Mouse (Mus musculus) right cerebral cortex, postnatal 4 days (tissue): Measurements from ENCODE around the gene Sucla2.

Experiments used
- DNase-seq: peaks from one replicate; pipeline ENCODE4 v3.0.0-alpha.2; 2022

Sucla2 gene

DNA sequence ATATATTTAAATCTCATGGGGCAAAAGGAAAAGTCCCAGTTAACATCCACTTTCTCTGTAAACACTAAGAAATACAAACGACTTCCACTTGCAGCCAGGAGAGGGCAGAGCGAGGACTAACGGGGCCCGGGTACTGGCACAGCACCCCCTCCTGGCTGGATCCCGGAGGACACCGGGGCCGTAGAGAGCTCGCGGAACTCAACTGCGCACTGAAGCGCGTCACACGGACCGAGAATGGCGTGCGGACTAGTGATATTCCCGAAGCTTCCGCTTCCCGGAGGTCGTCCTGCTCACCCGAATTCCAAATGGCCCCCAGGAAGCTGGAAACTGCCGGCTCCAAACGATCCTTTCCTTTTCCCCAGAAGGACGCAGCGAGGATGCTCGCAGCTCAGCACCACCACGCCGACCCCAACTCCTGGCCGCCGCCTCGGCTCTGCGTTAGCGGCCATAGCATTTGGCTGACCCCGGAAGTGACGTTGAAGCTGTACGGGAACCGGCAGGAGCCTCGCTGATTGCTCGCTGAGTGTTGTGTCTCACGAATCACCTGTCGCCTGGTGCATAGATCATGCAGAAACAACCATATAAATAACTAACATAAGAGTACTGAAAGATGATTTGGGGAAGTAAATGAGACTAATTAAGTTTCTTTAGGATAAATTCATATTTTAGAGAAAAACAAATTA lies at the start of gene Sucla2:
Gene Sucla2 (plus strand): TSS at position 554 of the 683 bp plus-strand sequence.
- peak; percentile 97 for DNase-seq

DNA sequence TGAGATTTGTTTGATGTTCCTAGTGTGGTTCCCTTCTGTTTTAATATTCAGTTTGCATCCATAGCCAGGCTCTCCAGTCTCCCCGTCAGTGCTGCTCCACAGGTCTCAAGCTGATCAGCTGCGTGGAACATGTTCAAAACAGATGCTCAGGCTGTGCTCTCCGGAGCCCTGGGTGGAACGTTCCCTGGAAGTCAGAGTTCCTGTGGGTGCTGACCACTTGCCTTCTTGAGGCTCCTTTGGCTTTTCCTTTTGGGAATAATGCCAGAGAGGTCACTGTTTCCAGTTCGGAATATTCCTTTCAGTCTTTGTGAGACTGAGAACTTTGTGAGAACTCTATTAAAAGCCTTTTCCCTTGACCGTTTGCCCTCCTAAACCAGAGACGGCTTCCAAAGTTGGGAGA lies 49.6 kb upstream of the Sucla2 start:
- DNase-seq, result no peak

DNA sequence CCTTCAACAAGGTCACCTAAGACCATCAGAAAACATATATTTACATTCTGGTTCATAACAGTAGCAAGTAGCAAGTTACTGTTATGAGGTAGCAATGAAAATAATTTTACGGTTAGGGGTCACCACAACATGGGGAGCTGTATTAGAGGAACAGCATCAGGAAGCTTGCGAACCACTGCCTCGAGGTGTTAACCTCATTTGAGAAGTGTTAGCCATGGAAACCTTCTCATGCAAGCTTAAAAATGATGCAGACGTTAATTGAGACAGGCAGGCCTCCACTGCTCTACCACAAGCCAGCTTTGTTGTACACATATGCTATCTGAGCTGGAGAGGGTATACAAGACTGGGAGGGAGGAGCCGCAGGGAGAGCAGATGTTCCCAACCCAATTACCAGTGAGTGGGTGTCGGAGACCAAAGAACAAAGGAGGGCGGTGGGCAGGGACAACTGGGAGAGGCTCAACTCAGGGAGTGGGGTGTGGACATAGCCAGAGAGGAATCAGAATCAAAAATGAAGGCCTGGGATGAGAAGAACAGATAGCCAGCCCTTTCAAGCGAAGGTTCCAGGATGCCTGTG lies 48.7 kb upstream of the Sucla2 start:
- no peak for DNase-seq

DNA sequence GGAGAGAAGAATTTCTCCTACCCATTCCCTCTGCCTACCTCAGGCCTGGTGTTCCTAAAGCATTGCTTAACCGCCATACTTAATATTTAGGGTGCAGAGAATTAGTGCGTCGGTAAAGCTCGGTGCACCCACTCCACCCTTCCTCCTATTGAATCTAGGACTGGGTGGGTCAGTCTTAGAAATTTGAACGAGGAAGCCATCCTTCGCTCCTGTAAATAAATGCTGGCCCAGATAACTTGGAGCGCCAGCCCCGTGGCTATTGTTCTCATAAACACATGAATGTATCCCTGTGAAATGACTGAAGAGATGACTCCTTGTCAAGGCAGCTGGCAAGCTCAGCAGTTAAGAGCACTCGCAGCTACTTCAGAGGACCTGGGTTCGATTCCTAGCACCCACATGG lies 48.0 kb upstream of the Sucla2 start:
- no peak for DNase-seq

DNA sequence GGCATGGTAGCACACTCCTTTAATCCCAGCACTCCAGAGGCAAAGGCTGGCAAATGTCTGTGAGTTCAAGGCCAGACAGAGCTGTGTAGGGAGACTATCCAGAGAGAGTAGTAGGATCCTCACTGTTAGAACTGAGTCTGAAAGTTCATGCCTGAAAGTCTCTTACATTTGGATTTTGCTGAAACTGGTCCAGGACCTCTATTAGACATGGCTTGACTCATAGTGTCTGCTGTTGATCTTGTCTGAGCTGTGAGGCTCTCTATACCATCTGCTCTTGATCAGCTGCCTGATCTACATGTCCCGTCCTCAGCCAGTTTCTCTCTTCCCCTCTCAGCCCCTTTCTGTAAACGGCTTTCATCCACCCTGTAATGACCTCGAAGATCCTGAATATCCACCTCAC lies 46.8 kb upstream of the Sucla2 start:
- DNase-seq, result no peak

DNA sequence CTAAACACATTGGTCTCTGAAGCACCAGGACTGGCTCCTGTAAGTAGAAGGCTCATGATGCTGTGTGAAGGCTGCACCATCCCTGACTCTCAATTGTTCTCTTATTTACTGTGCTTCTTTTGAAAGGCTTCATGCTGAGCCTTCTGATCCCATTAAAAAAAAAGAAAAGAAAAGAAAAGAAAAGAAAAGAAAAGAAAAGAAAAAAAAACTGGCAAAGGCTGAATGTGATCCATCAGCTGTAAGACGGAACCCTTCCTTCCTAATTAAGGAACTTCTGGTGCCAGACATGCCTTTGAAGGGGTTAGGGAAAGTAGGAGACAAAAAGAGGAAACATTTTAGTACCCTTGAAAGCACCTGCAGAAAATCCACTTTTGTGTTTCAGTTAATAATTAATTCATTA lies 45.3 kb upstream of the Sucla2 start:
- DNase-seq, result no peak

DNA sequence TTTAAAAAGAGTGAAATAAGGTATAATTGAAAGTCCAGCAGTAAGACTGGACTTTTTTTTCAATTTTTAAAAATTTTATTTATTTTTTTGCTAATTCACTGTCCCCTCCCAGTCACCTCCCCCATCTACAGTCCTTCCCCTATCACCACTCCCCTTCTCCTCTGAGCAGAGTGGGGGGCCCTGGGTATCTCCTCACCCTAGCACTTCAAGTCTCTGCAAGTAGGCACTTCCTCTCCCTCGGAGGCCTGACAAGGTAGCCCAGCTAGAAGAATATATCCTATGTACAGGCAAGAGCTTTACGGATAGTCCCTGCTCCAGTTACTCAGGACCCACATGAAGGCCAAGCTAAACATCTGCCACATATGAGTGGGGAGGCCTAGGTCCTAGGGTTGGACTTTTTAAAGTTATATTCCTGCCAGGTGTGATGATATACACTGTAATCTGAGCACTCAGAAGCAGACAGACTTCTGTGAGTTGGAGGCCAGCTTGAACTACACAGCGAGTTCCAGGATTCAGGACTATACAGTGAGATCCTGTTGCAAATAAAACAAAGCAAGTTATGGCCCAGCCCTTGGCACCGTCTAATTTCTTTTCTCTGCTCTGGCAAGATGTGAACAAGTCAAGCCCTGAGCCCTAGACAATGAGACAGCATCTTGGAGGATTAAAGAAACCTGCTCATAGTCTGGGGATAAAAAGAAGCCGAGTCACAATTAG lies 41.4 kb upstream of the Sucla2 start:
- DNase-seq, result no peak

DNA sequence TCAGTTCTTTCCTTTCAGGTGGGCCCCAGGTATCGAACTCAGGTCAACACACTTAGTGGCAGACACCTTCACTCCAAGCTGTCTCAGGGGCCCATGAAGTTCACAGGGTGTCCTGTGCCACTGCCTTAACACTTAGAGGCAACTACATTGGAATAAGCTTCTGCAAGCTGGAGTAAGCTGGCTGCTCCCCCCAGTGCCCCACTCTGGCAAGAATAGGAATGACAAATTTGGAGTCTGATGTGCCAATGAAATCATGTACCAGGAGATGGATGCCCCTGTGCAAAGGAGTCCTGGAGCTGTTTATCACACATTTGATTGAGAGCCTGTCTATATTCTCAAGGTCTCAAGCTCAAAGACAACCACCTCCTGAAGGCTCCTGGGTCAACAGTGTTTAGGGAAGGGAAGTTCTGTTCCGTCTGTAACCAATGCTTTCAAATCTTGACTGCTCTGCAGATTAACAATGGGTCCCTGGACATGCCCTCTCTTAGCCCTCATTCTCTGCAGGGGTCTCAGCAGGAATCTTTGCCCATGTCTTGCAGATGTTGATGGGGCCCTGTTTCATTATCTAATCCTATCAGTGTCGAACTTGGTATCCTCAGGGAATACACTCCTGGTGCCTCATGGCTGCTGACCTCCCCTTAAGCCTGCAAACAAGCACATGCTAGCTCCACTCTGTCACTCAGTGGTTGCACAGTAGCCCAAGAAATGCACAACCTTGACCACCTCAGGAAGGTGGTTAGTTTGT lies 40.6 kb upstream of the Sucla2 start:
- no peak for DNase-seq

DNA sequence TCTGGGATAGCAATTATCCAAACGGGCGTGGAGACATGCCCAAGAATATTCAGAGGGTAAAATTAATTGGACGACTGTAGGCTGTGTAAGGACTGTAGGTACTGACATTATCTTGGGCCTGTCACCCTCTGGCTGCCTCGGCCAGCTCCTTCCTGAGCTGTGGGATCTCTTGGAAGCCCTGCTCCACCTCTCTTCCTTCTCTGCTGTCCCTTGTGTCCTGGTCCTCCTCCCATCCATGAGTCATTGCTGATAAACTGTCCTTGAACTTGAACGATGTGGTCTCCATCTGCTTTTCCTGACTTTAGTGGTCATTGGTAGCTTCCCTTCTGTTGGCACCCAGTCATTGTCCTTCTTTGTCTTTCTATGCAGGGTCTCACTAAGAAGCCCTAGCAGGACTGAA lies 38.5 kb upstream of the Sucla2 start:
- no peak for DNase-seq

DNA sequence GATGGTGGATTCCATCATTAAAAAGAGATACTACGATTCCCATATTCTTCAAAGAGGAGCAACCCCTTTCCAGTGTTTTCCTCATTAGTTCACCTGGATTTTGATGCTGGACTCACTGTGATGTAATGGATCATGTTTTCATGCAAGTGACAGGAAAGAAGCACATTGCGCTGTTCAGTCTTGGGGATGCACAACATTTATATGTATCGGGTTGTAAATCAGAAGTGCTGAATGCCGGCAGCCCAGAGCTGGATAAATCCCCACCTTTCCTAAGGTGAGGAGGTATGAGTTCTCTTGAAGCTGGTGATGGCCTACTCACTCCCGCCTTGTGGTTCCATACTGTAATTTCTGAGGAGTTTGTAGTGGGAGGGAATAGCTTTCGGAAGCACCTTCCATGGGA lies 31.8 kb upstream of the Sucla2 start:
- no peak for DNase-seq

DNA sequence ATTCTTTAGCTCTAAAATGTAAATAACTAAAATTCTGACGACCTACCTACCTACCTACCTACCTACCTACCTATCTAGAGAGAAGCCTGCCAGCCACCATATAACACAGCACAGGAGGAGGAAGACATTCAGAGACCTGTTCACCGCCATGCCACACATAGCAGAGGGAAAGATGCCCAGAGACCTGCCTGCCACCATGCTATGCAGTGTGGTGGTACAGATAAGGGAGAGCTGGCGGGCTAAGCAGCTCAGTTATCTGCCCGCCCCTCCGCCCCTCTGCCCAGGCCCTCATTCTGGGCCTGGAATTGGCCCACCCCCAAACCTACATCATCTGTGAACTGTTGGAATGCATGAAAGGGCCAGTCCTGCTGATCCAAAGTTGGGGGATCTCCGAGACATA lies 31.0 kb upstream of the Sucla2 start:
- no peak for DNase-seq

DNA sequence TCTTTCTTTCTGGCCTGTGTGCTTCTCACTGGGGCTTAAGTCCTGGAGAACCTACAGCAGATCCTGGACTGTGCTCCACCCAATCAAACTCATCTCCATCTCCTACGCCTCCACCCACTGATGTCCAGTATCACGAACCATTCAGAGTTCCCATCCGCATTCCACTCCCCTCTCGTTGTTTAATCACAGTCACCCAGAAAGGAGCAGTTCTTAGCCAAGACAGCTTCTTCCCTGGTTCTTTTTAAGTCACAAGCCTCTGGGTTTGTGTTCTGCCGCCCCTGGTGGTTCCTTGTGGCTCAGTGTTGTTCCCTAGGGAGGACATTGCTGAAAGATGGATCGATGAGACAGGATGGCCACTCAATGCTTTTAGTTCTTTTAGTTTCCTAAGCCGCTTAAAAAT lies 29.4 kb upstream of the Sucla2 start:
- no peak for DNase-seq

DNA sequence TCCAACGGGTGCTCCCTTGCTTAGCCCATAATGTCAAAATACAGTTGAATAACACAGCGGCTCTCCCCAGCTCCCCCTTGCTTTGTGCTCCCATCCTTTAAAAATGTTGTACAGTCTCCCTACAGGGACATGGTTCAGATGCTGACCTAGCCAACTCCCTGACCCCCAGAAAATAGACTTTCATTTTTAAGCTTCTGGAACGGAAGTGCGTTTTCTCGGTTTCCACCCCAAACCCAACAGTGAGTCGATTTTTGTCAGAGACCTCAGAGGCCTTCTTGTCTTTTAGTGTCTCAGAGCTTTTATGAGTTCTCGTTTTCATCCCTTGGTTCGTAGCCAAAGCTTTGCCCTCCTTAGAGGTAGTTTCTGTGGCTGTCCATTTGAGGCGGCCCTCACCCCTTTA lies 23.8 kb upstream of the Sucla2 start:
- no peak for DNase-seq

DNA sequence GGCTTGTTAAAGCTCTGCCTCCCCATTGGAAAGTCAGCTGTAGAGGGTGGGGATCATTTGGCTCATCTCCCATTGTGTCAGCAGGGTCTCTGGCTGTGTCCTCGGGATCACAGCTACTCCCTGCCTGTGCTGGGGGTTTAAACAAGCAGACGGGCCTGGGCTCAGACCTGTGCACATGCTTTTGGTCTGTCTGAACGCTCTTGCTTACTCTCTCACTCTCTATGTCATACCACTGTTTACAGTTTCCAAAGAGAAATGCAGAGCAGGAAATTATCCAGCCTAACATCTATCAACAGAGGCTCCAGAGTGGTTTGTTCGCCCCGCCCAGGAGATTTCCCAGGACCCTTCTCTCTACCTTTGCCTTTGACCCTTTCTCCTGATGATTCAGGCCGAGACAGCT lies 23.4 kb upstream of the Sucla2 start:
- DNase-seq, result no peak

DNA sequence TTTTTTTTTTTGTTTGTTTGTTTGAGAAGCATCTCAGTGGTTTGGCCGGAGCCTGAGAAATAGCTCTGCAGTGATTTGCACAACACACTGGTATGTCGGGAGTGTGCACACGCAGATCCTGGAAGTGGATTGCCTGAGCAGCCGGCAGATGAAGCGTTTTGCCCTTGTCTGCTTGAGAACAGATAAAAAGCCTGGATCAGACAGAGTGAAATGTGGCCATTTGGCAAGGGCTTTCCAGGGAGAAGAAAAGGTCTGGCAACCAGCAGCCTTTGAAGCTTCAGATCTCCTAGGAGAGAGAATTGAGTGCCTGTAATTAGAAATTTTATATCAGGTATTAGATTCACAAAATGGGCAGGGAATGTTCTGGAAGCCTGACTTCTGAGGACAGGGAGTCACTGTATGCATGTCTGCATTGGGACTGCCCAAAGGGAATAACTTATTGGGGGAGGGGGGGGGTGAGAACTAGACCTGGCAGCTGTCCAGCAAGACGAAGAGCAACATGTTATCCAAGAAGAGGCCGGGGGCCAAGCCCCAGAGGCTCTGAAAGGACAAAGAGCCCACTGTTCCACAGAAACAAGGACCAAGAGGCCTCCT lies 22.4 kb upstream of the Sucla2 start:
- peak; percentile 64 for DNase-seq

DNA sequence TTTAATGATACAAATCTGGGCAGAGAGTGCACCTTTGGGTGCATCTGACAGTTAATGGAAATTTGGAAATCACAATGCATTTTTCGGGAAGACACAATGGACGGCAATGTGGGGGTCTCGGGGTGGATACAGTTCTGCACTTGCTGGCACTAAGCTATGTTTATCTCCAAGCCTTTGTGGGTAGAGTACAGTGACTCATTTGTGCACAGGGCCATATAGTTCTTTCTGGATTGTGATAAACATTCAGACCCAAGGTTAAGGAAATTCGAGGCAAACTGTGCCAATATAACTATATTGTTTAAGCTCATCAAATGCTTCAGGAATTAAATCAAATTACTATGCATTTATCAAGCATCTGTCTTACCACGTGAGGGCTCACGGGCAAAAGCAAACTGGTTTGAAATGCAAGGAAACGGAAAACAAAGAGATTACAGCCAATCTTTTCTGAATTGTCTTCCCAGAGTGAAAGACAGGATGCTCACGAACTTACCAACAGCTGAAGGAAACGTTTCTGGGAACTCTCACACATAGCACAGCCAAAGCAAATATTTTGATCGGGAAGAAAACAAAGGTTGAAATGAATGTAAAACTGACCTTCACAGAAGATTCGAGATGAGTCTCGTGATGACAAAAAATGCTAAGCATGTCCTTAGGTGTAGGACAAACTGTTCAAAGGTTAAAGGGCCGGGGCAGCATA lies 21.7 kb upstream of the Sucla2 start:
- no peak for DNase-seq

DNA sequence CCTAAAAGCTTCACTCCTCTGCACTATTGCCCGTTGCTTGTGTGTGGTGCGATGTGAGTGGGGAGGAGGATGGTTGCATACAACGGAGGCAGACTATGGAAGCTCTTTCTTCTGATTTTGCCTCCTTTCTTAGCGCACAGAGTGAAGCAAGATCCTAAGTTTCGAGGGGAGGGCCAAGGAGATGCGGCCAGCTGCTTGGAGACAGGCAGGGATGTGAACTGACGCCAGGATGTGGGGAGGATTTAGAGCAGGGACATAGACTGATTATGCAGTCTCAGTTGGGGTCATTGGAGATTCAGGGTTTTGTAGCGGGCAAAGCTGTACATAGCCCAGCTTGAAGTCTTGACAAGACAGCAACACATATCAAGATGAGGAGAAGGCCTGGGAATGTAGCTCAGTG lies 18.8 kb upstream of the Sucla2 start:
- no peak for DNase-seq

DNA sequence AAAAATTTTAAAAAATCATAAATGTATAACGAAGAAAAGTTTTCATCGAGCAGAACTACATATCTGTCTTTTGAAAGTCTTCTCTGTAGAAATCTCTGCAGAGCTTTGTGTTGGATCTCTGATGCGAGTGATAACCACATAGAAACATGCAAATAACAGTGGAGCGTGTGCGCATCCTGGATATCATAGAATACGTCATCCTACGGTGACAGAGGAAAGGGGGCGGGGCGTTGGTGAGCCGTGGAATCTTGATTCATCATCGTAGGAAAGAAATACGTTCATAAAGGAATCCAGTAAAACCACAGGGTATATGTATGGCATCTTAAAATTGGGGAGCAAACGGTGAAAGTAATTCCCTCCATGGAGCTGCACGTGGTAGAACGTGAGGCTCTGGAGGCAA lies 17.9 kb upstream of the Sucla2 start:
- DNase-seq, result no peak

DNA sequence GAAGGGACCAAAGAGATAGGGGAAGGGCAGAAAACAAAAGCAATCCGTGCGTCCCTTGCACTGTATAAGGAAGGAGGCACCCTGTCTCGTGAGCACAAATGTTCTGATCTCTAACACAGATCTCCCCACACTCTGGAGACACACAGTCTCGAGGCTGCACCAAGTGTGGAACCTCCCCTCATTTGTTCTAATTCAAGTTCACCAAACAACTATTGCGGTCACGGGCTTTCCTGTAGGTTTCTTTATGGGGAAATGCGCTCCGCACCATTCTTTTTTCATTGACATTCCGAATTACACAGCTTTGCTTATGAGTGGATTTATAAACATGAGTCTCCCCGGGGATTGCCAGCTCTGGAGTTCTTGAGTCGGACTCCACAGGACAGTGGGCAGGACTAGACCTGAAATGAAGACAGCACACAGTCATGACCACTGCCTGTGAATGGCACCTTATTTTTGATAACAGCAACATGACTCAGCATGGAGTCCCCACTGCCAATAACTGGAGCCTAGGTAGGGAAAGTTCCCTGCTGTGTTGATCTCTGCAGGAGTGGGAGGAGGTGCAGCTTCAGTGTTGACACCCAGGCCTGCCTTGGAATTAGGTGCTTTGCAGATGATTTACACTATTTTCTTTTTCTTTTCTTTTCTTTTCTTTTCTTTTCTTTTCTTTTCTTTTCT lies 17.3 kb upstream of the Sucla2 start:
- no peak for DNase-seq

DNA sequence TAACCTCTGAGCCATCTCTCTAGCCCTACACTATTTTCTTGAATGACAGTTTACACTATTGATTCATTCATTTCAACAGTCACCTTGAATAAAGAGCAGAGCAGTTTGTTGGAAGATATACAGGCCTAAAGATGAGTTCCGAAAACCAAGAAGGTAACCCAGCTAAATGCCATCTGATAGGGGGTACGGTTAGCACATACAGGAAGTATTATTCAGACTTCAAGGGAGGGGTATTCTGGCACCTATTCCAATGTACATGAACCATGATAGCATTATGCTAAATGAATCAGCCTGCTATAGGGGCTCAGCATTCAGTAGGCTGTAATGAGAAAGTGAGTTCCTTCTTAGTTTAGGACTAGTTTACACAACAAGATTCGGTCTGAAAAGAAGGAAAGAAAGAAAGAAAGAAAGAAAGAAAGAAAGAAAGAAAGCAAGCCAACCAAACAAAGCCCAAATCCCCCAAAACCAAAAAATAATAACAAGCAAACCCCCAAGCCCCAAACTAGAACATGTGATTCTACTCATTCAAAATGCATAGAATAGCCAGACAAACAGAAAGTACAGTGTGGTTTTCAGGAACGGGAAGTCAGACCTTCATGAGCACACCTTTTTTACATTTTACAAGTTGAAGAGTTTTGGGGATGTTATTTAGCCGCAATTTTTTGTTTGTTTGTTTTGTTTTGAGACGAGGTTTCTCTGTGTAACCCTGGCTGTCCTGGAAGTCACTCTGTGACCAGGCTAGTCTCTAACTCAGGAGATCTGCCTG lies 16.3 kb upstream of the Sucla2 start:
- DNase-seq, result no peak

DNA sequence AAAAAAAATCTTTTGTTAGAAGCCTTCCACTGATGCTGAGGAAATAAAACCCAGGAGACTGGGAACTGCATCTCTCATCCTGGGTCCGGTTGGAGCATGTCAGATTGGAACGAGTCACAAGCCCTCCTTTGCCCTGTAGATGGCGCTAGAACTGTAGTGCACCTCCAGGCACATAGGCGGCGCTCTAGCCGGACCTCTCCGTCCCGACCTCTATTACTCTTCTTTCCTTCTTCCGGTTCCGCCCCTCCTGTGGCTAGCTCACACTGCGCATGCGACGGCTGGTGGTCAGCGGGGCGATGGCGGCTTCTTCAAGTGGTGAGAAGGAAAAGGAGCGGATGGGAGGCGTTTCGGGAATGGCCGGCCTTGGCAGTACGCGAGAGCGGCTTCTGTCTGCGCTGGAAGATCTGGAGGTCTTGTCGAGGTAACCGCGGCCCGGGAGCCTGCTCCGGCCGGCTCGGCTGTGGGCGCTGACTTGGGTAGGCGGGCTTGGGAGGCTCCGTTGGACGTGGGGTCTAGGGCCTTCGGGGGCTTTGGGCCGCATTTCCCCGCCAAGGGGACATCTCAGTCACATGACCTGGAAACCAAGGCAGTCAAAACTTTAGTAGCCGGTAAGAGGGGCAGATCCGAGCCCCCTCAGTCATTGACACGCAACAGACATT lies 15.2 kb upstream of the Sucla2 start, which contains the start of gene Med4:
Gene Med4 (plus strand): TSS at position 261 of the 659 bp plus-strand sequence.
- peak; percentile 93 for DNase-seq
